Mouse (Mus musculus) spleen, postnatal 14 days (tissue): ENCODE measurements around the gene Tmem263.
A peak's percentile ranks its signal among the peaks of the same experiment; 100 is the strongest.

Source experiments
- DNase-seq, 2 experiments: peaks; one replicate each; pipeline ENCODE4 v3.0.0; 2021 to 2022; ENCODE audit warnings: low spot score in 2 of 2

Gene Tmem263

GRCm38 (mm10) chr10:85102247-85103084 lies at the start of gene Tmem263, which contains the start of gene Fhl4:
TSS of gene Tmem263 (plus strand) at chr10:85102627.
TSS of gene Fhl4 (minus strand) at chr10:85102495.
- DNase-seq: peak; percentile 60 to 70

GRCm38 (mm10) chr10:85054876-85055275 lies 47.6 kb upstream of the Tmem263 start:
- no peak for DNase-seq

- no peak for DNase-seq
Measured at GRCm38 (mm10) chr10:85071605-85072152, 30.7 kb upstream of the Tmem263 start.

- peak in 1 of 2 experiments; percentile 1 for DNase-seq
Measured at GRCm38 (mm10) chr10:85101841-85102240, 586 bp upstream of the Tmem263 start.

GRCm38 (mm10) chr10:85103085-85103885 lies 858 bp downstream of the Tmem263 start:
- DNase-seq: peak; percentile 8 to 11

GRCm38 (mm10) chr10:85114409-85114808 lies 12.0 kb downstream of the Tmem263 start:
- no peak for DNase-seq

GRCm38 (mm10) chr10:85125184-85125583 lies 22.8 kb downstream of the Tmem263 start:
- no peak for DNase-seq

GRCm38 (mm10) chr10:85127395-85128287 lies 25.2 kb downstream of the Tmem263 start, which contains the start of gene Mterf2:
TSS of gene Mterf2 (minus strand) at chr10:85128027.
- peak; percentile 72 to 81 for DNase-seq

- peak; percentile 23 to 45 for DNase-seq
Measured at GRCm38 (mm10) chr10:85128453-85128852, 26.0 kb downstream of the Tmem263 start.

- DNase-seq: no peak
Measured at GRCm38 (mm10) chr10:85136573-85136972, 34.1 kb downstream of the Tmem263 start.

- no peak for DNase-seq
Measured at GRCm38 (mm10) chr10:85141465-85141864, 39.0 kb downstream of the Tmem263 start.

- DNase-seq: no peak
Measured at GRCm38 (mm10) chr10:85146282-85146681, 43.9 kb downstream of the Tmem263 start.

GRCm38 (mm10) chr10:85149226-85149625 lies 46.8 kb downstream of the Tmem263 start:
- DNase-seq: no peak

GRCm38 (mm10) chr10:85154195-85154594 lies 51.8 kb downstream of the Tmem263 start:
- DNase-seq: peak in 1 of 2 experiments; percentile 28

GRCm38 (mm10) chr10:85157451-85157850 lies 55.0 kb downstream of the Tmem263 start:
- DNase-seq: no peak

GRCm38 (mm10) chr10:85159989-85160619 lies 57.7 kb downstream of the Tmem263 start:
- DNase-seq: no peak

- DNase-seq: no peak
Measured at GRCm38 (mm10) chr10:85161745-85162351, 59.4 kb downstream of the Tmem263 start.

GRCm38 (mm10) chr10:85164791-85165190 lies 62.4 kb downstream of the Tmem263 start:
- DNase-seq: no peak

GRCm38 (mm10) chr10:85165306-85165705 lies 62.9 kb downstream of the Tmem263 start:
- no peak for DNase-seq
